Mouse (Mus musculus) heart, postnatal 4 days (tissue): ENCODE data around the gene Psmg3. TPM values are rescaled to one million over a fixed set of nuclear protein-coding genes. Genes with fewer than 3 reads are reported as not detected.

Source experiments
- DNase-seq: peaks from one replicate; pipeline ENCODE4 v3.0.0; 2021
- total RNA-seq, 2 experiments: library from RNA; stranded (reverse); gene quantifications; 2 replicates each; pipeline ENCODE4 v1.2.3; 2021

Psmg3 gene
- total RNA-seq, result 10 to 100 TPM; 12.2 to 15.2 TPM

GRCm38 (mm10) chr5:139826357-139827055 is at the start of gene Psmg3, which contains the start of gene Gm26938:
TSS of gene Psmg3 (minus strand) at chr5:139826885.
TSS of gene Gm26938 (minus strand) at chr5:139826407.
- peak; percentile 96 for DNase-seq

GRCm38 (mm10) chr5:139871526-139871925 is 44.8 kb upstream of the Psmg3 start:
- DNase-seq, result no peak

- no peak for DNase-seq
Measured at GRCm38 (mm10) chr5:139870886-139871285, 44.2 kb upstream of the Psmg3 start.

GRCm38 (mm10) chr5:139862759-139863158 is 36.1 kb upstream of the Psmg3 start:
- DNase-seq, result peak; percentile 84

- no peak for DNase-seq
Measured at GRCm38 (mm10) chr5:139860328-139861104, 33.8 kb upstream of the Psmg3 start.

- DNase-seq, result no peak
Measured at GRCm38 (mm10) chr5:139849626-139850320, 23.1 kb upstream of the Psmg3 start.

GRCm38 (mm10) chr5:139839142-139839541 is 12.5 kb upstream of the Psmg3 start:
- DNase-seq, result no peak

GRCm38 (mm10) chr5:139838476-139838892 is 11.8 kb upstream of the Psmg3 start:
- DNase-seq, result peak; percentile 83

GRCm38 (mm10) chr5:139835706-139836105 is 9.0 kb upstream of the Psmg3 start:
- DNase-seq, result no peak

- no peak for DNase-seq
Measured at GRCm38 (mm10) chr5:139832125-139832524, 5.4 kb upstream of the Psmg3 start.

- DNase-seq, result no peak
Measured at GRCm38 (mm10) chr5:139830734-139831133, 4.0 kb upstream of the Psmg3 start.

- DNase-seq, result no peak
Measured at GRCm38 (mm10) chr5:139829384-139829783, 2.7 kb upstream of the Psmg3 start.

- no peak for DNase-seq
Measured at GRCm38 (mm10) chr5:139827593-139827992, 908 bp upstream of the Psmg3 start.

GRCm38 (mm10) chr5:139825947-139826346 is 738 bp downstream of the Psmg3 start:
- DNase-seq, result no peak

GRCm38 (mm10) chr5:139824531-139824930 is 2.2 kb downstream of the Psmg3 start:
- DNase-seq, result no peak

- DNase-seq, result no peak
Measured at GRCm38 (mm10) chr5:139821466-139822459, 4.9 kb downstream of the Psmg3 start.

- DNase-seq, result no peak
Measured at GRCm38 (mm10) chr5:139819538-139820181, 7.0 kb downstream of the Psmg3 start, which contains the start of gene Tmem184a. TSS of gene Tmem184a (minus strand) at chr5:139819917.

- peak; percentile 65 for DNase-seq
Measured at GRCm38 (mm10) chr5:139818801-139819200, 7.9 kb downstream of the Psmg3 start.

- no peak for DNase-seq
Measured at GRCm38 (mm10) chr5:139818056-139818455, 8.6 kb downstream of the Psmg3 start.

- peak; percentile 21 for DNase-seq
Measured at GRCm38 (mm10) chr5:139817292-139817691, 9.4 kb downstream of the Psmg3 start.

GRCm38 (mm10) chr5:139816445-139816844 is 10.2 kb downstream of the Psmg3 start:
- DNase-seq, result no peak
